Mouse (Mus musculus): ENCODE data around the gene Pla2g6.

GRCm38 (mm10) chr15:79328939-79329275 lies 717 bp upstream of the Pla2g6 start:
- TF ChIP-seq CTCF (IDR thresholded peaks at IDR 0.05; ENCODE audit: low read depth) (no peak), EP300 (IDR thresholded peaks at IDR 0.05; ENCODE audit: low read depth) (no peak)
